Mouse (Mus musculus): ENCODE measurements around the gene Urm1. TPM values are rescaled to one million over a fixed set of nuclear protein-coding genes. Genes with fewer than 3 reads are reported as not detected.
A peak's percentile ranks its signal among the peaks of the same experiment; 100 is the strongest.
"Not testable (repeated sequence)": the region's sequence is repeated elsewhere in the genome, so short reads cannot be mapped to it uniquely, and the experiment has no call there.

Urm1 gene
- 18.4 and 19.1 TPM in 2 replicates for polyA plus RNA-seq (2016; fragmentation: Nextera tagmentation; extraction: Ambion mirVana)

- H3K27ac ChIP-seq, result peak within 1 kb of the TSS; percentile 96
- H3K27me3 ChIP-seq (ENCODE audit: insufficient read depth, poor library complexity, severe bottlenecking), result 0 out of 2 replicates have a peak, but pooled peaks cover 3% of the 10 kb centered on the region
- peaks cover 17% of the 10 kb centered on the region for H3K36me3 ChIP-seq
- H3K4me1 ChIP-seq, result peaks cover 27% of the 10 kb centered on the region
- WGBS, result 1% methylated on average over 35 of the region's 35 CpGs
- H3K9me3 ChIP-seq, result no peaks in the 10 kb centered on the region
- DNase-seq (ENCODE audit: low spot score), result peak; percentile 91
- peak within 1 kb of the TSS; percentile 62 for H3K4me3 ChIP-seq
These were observed at the start of gene Urm1 for GRCm38 (mm10) chr2:29820025-29820817. Gene Urm1 (plus strand): TSS chr2:29820075.

- H3K4me3 ChIP-seq, result no peak overlapping the region
- H3K27me3 ChIP-seq (ENCODE audit: insufficient read depth, poor library complexity, severe bottlenecking), result no peaks in the 10 kb centered on the region
- no peaks in the 10 kb centered on the region for H3K9me3 ChIP-seq
- no peak for DNase-seq (ENCODE audit: low spot score)
- peaks cover 13% of the 10 kb centered on the region; the same call in 1 of the 2 replicates for H3K36me3 ChIP-seq
- H3K4me1 ChIP-seq, result peaks cover 10% of the 10 kb centered on the region
- H3K27ac ChIP-seq, result no peak overlapping the region
These were observed 49.7 kb upstream of the Urm1 start for GRCm38 (mm10) chr2:29770162-29770561.

GRCm38 (mm10) chr2:29771611-29772461, 48.0 kb upstream of the Urm1 start:
- no peak for DNase-seq (ENCODE audit: low spot score)
- H3K27ac ChIP-seq, result no peak overlapping the region
- H3K36me3 ChIP-seq, result peaks cover 27% of the 10 kb centered on the region
- no peak overlapping the region for H3K4me3 ChIP-seq
- no peaks in the 10 kb centered on the region for H3K27me3 ChIP-seq (ENCODE audit: insufficient read depth, poor library complexity, severe bottlenecking)
- H3K9me3 ChIP-seq, result no peaks in the 10 kb centered on the region
- WGBS, result 71% methylated on average over 8 of the region's 8 CpGs
- peaks cover 10% of the 10 kb centered on the region for H3K4me1 ChIP-seq

- no peaks in the 10 kb centered on the region for H3K9me3 ChIP-seq
- H3K27ac ChIP-seq, result no peak overlapping the region
- 63% methylated on average over 4 of the region's 4 CpGs for WGBS
- H3K36me3 ChIP-seq, result peaks cover 42% of the 10 kb centered on the region
- no peak for DNase-seq (ENCODE audit: low spot score)
- no peaks in the 10 kb centered on the region for H3K27me3 ChIP-seq (ENCODE audit: insufficient read depth, poor library complexity, severe bottlenecking)
- H3K4me3 ChIP-seq, result no peak overlapping the region
- peaks cover 10% of the 10 kb centered on the region for H3K4me1 ChIP-seq
These were observed 46.6 kb upstream of the Urm1 start for GRCm38 (mm10) chr2:29773323-29773722.

GRCm38 (mm10) chr2:29781256-29781655, 38.6 kb upstream of the Urm1 start:
- H3K4me3 ChIP-seq; H3K27ac ChIP-seq; DNase-seq (ENCODE audit: low spot score); H3K4me1 ChIP-seq; H3K27me3 ChIP-seq (ENCODE audit: insufficient read depth, poor library complexity, severe bottlenecking); H3K9me3 ChIP-seq: not testable (repeated sequence)
- 83% methylated on average over 2 of the region's 2 CpGs for WGBS
- H3K36me3 ChIP-seq, result peaks cover 98% of the 10 kb centered on the region

- DNase-seq (ENCODE audit: low spot score), result no peak
- 74% methylated on average over 4 of the region's 4 CpGs for WGBS
- H3K36me3 ChIP-seq, result peaks cover 70% of the 10 kb centered on the region
These were observed 35.6 kb upstream of the Urm1 start for GRCm38 (mm10) chr2:29784290-29784689.

GRCm38 (mm10) chr2:29787104-29787917, 32.6 kb upstream of the Urm1 start, which contains the start of gene Coq4:
Gene Coq4 (plus strand): TSS chr2:29787493.
- no peaks in the 10 kb centered on the region for H3K27me3 ChIP-seq (ENCODE audit: insufficient read depth, poor library complexity, severe bottlenecking)
- peak within 1 kb of the TSS; percentile 81 for H3K4me3 ChIP-seq
- H3K36me3 ChIP-seq, result peaks cover 68% of the 10 kb centered on the region
- peak within 1 kb of the TSS; percentile 86 for H3K27ac ChIP-seq
- 1% methylated on average over 31 of the region's 31 CpGs for WGBS
- peaks cover 15% of the 10 kb centered on the region; the same call in 1 of the 2 replicates for H3K4me1 ChIP-seq
- peak; percentile 95 for DNase-seq (ENCODE audit: low spot score)
- H3K9me3 ChIP-seq, result 0 out of 2 replicates have a peak, but pooled peaks cover under 1% of the 10 kb centered on the region

More at GRCm38 (mm10) chr2:29784290-29784689, 35.6 kb upstream of the Urm1 start:
- Histone ChIP-seq H3K4me1 (peaks cover 15% of the 10 kb centered on the region; the same call in 1 of the 2 replicates), H3K27ac (no peak overlapping the region), H3K9me3 (peaks cover 9% of the 10 kb centered on the region), H3K4me3 (no peak overlapping the region), H3K27me3 (ENCODE audit: insufficient read depth, poor library complexity, severe bottlenecking) (no peaks in the 10 kb centered on the region)

GRCm38 (mm10) chr2:29787937-29788681, 31.8 kb upstream of the Urm1 start, which contains the start of gene Trub2:
Gene Trub2 (minus strand): TSS chr2:29788502.
- Histone ChIP-seq H3K27me3 (ENCODE audit: insufficient read depth, poor library complexity, severe bottlenecking) (no peaks in the 10 kb centered on the region), H3K27ac (peak within 1 kb of the TSS; percentile 86), H3K36me3 (peaks cover 66% of the 10 kb centered on the region)

GRCm38 (mm10) chr2:29792772-29793487, 26.9 kb upstream of the Urm1 start:
- peaks cover 7% of the 10 kb centered on the region; the same call in 1 of the 2 replicates for H3K4me1 ChIP-seq
- H3K27me3 ChIP-seq (ENCODE audit: insufficient read depth, poor library complexity, severe bottlenecking), result no peaks in the 10 kb centered on the region
- no peak overlapping the region for H3K4me3 ChIP-seq
- DNase-seq (ENCODE audit: low spot score), result no peak
- no peaks in the 10 kb centered on the region for H3K9me3 ChIP-seq
- no peak overlapping the region for H3K27ac ChIP-seq
- WGBS, result 95% methylated on average over 2 of the region's 2 CpGs
- H3K36me3 ChIP-seq, result peaks cover 64% of the 10 kb centered on the region

More at GRCm38 (mm10) chr2:29787937-29788681, 31.8 kb upstream of the Urm1 start, which contains the start of gene Trub2:
- WGBS, result under 1% methylated on average over 45 of the region's 45 CpGs
- Histone ChIP-seq H3K4me1 (peaks cover 15% of the 10 kb centered on the region; the same call in 1 of the 2 replicates), H3K4me3 (peak within 1 kb of the TSS; percentile 81), H3K9me3 (no peaks in the 10 kb centered on the region)
- DNase-seq (ENCODE audit: low spot score), result peak; percentile 93

- WGBS, result 5% methylated on average over 28 of the region's 28 CpGs
- Histone ChIP-seq H3K27me3 (ENCODE audit: insufficient read depth, poor library complexity, severe bottlenecking) (no peaks in the 10 kb centered on the region), H3K36me3 (peaks cover 31% of the 10 kb centered on the region), H3K9me3 (no peaks in the 10 kb centered on the region), H3K4me1 (peaks cover 19% of the 10 kb centered on the region), H3K4me3 (peak within 1 kb of the TSS; percentile 84), H3K27ac (peak within 1 kb of the TSS; percentile 82)
- DNase-seq (ENCODE audit: low spot score), result peak; percentile 97
These were observed 17.6 kb upstream of the Urm1 start, which contains the start of gene Slc27a4 for GRCm38 (mm10) chr2:29802075-29802826. Gene Slc27a4 (plus strand): TSS chr2:29802634.
